Mouse (Mus musculus) stomach, embryonic 14.5 days (tissue): ENCODE results near the gene N4bp2l1. TPM values are rescaled to one million over a fixed set of nuclear protein-coding genes. Genes with fewer than 3 reads are reported as not detected.

Source experiments
- ATAC-seq: fragments of 200-750 bp; cut with Nextera tagmentation; 2 replicates; pipeline ENCODE4 v1.8.0; 2017; ENCODE audit warnings: low read depth, moderate TSS enrichment; ENCODE audit not compliant: insufficient number of reproducible peaks, insufficient read depth, low FRiP score
- H3K27ac ChIP-seq: fragments of 300-500 bp; sonication (generic); 2 replicates; pipeline ENCODE4 v1.5.1; 2014; ENCODE audit warnings: mild to moderate bottlenecking, low read length, moderate library complexity, mixed read lengths
- H3K27me3 ChIP-seq: fragments of 300-500 bp; sonication (generic); 2 replicates; pipeline ENCODE4 v1.6.1; 2014; ENCODE audit warnings: low read length, control low read depth, mixed read lengths; ENCODE audit not compliant: control insufficient read depth, insufficient read depth
- H3K36me3 ChIP-seq: fragments of 300-500 bp; sonication (generic); 2 replicates; pipeline ENCODE4 v1.6.1; 2014; ENCODE audit warnings: mild to moderate bottlenecking, control low read depth, low read length, moderate library complexity, mixed read lengths; ENCODE audit not compliant: control insufficient read depth, insufficient read depth
- H3K4me1 ChIP-seq: fragments of 300-500 bp; sonication (generic); 2 replicates; pipeline ENCODE4 v1.6.1; 2014; ENCODE audit warnings: low read length, control low read depth, mixed read lengths; ENCODE audit not compliant: control insufficient read depth, insufficient read depth
- H3K4me2 ChIP-seq: fragments of 300-500 bp; sonication (generic); replicated peaks from 2 replicates; pipeline ENCODE4 v1.6.1; 2014; ENCODE audit warnings: low read depth, low read length, control low read depth
- H3K4me3 ChIP-seq: fragments of 300-500 bp; sonication (generic); 2 replicates; pipeline ENCODE4 v1.5.1; 2014; ENCODE audit warnings: low read depth, low read length, control low read depth
- H3K9ac ChIP-seq: fragments of 300-500 bp; sonication (generic); replicated peaks from 2 replicates; pipeline ENCODE4 v1.6.1; 2014; ENCODE audit warnings: low read depth, mild to moderate bottlenecking, control low read depth, low read length, moderate library complexity, mixed read lengths
- H3K9me3 ChIP-seq: fragments of 300-500 bp; sonication (generic); 2 replicates; pipeline ENCODE4 v1.6.1; 2016; ENCODE audit warnings: low read depth, low read length, control low read depth; ENCODE audit not compliant: control insufficient read depth
- WGBS: fragments of 180-500 bp; shearing (Covaris S2); extraction: QIAGEN DNeasy Blood & Tissue Kit; methylation state at CpG from one replicate; pipeline ENCODE4 v1.1.7; 2014; 5-methylcytosine and 5-hydroxymethylcytosine counted together
- polyA plus RNA-seq: library from polyadenylated mRNA; unstranded; fragments of >200 nt; fragmentation: Nextera tagmentation; extraction: Ambion mirVana; gene quantifications from 2 replicates; pipeline ENCODE4 v1.2.1, GENCODE M21; 2014

N4bp2l1 gene
- polyA plus RNA-seq, 1 experiment from 2014 or later: 8.3 TPM

DNA sequence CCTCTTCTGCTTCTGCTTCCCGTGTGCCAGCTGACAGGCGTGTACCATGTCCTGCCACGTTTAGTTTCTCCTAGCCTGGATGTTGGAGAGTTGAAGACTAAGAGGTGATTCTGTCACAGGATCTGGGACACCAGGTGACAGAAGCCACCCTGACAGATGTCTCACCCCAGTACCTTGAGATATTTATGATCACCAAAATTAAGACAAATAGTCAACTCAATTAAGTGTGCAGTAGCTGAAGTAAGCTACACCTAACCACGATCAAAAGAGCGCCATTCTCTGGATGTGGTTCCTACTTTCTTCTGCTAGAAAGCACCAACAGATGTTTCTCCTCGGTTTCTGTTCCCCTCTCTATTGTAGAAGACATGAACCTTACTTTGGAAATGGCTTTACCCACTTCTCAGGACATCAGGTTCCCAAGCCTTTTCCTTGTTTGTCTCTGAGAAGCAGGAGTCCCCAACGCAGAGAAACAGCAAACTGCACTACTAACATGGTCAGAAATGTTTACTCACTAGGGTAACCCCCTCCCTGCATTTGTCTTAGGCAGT is 23.7 kb upstream of the N4bp2l1 start:
- no peak overlapping the region for H3K4me3 ChIP-seq
- H3K4me2 ChIP-seq: no peak overlapping the region
- H3K27me3 ChIP-seq: no peaks in the 10 kb centered on the region
- no peaks in the 10 kb centered on the region for H3K4me1 ChIP-seq
- 78% methylated on average over 7 of the region's 7 CpGs for WGBS
- ATAC-seq: no peak
- H3K9me3 ChIP-seq: no peaks in the 10 kb centered on the region
- H3K36me3 ChIP-seq: no peaks in the 10 kb centered on the region
- H3K9ac ChIP-seq: no peak overlapping the region
- no peak overlapping the region for H3K27ac ChIP-seq

DNA sequence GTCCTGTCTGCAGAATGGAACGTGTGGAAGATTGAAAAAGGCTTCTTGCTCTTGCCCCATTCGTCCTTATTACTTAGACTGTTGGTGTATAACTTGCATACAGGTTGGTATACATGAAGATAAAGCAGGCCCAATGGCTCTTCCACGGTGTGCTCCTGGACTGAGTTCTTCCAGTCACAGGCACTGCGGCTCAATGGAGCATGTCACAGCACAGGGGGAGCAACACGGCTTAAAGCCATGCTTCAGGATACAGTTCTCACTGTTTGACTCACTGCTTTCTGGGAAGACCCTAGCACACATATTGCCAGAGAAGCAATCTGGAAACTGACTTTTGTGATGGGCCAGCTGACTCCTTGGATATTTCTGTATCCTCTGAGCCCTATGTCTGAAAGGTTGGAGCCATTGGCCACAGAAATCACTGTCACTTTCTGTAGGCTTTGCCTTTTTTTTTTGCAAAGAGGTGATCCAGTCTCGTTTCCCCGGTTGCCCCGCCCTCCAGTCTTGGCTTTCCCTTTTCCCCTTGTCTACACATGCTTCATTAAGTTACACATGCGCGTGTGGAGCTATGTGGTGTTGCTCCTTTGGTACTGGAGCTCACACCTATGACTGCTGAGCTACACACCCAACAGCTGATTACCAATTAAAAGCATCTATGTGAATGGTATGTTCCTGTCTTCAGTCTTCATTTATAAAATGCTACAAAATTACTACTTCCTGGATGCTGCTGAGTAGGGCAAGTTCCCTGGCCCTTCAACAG is 21.8 kb upstream of the N4bp2l1 start:
- Histone ChIP-seq H3K4me3 (no peak overlapping the region), H3K9ac (no peak overlapping the region), H3K9me3 (no peaks in the 10 kb centered on the region), H3K36me3 (no peaks in the 10 kb centered on the region), H3K27ac (no peak overlapping the region), H3K4me1 (no peaks in the 10 kb centered on the region), H3K27me3 (no peaks in the 10 kb centered on the region), H3K4me2 (no peak overlapping the region)
- no peak for ATAC-seq
- WGBS: 88% methylated on average over 10 of the region's 10 CpGs

DNA sequence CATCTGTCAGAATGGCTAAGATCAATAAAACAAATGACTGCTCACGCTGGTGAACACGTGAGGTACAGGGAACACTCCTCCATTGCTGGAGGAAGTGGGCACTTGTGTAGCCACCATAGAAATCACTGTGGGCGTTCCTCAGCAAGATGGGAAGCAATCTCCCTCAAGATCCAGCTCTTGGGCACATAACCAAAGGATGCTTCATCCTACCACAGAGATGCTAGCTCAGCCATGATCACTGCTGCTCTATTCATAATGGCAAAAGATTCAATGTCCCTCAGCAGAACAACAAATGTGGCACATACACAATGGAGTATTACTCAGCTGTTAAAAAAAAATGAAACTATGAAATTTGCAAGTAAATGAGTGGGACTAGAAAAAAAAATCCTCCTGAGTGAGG is 19.7 kb upstream of the N4bp2l1 start:
- Histone ChIP-seq H3K9ac (no peak overlapping the region), H3K4me2 (no peak overlapping the region), H3K27ac (no peak overlapping the region), H3K4me1 (no peaks in the 10 kb centered on the region), H3K27me3 (no peaks in the 10 kb centered on the region), H3K4me3 (no peak overlapping the region), H3K9me3 (no peaks in the 10 kb centered on the region), H3K36me3 (no peaks in the 10 kb centered on the region)
- no peak for ATAC-seq
- WGBS: 59% methylated on average over 3 of the region's 3 CpGs

DNA sequence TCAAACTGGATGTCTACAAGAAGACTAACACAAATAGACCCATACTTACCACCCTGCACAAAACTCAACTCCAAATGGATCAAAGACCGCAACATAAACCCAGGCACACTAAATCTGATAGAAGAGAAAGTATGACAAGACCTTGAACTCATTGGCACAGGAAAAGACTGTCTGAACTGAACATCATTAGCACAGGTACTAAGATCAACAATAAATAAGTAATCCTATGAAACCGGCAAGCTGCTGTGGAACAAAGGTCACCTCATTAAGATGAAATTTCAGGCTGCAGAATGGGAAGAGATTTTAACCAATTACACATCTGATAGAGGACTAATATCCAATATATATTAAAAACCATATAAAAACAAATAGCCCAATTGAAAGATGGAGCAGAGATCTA is 19.2 kb upstream of the N4bp2l1 start:
- Histone ChIP-seq H3K4me1 (no peaks in the 10 kb centered on the region), H3K4me2 (no peak overlapping the region), H3K9me3 (no peaks in the 10 kb centered on the region), H3K27ac (no peak overlapping the region), H3K4me3 (no peak overlapping the region), H3K9ac (no peak overlapping the region), H3K27me3 (no peaks in the 10 kb centered on the region), H3K36me3 (no peaks in the 10 kb centered on the region)
- ATAC-seq: no peak
- 86% methylated on average over 2 of the region's 2 CpGs for WGBS

DNA sequence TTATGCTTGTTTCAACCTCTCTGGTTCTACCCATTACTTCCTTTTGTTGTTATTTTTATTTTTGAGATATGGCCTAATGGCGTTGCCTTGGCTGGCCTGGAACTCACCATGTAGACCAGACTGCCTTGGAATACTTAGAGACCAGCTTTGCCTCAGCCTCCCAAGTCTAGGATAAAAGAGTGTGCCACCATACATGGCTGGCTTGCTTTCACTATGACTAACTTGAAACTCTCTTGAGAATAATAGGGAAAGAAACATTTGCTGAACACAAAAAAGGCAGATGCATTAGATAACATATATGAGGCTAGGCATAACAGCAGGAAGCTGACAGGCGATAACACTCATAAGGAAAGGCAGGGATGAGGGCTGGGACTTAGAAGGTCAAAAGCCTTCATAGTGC is 17.1 kb upstream of the N4bp2l1 start:
- H3K9ac ChIP-seq: no peak overlapping the region
- H3K4me2 ChIP-seq: no peak overlapping the region
- H3K9me3 ChIP-seq: no peaks in the 10 kb centered on the region
- no peaks in the 10 kb centered on the region for H3K4me1 ChIP-seq
- 77% methylated on average over 2 of the region's 2 CpGs for WGBS
- no peak for ATAC-seq
- no peaks in the 10 kb centered on the region for H3K36me3 ChIP-seq
- no peak overlapping the region for H3K27ac ChIP-seq
- H3K4me3 ChIP-seq: no peak overlapping the region
- no peaks in the 10 kb centered on the region for H3K27me3 ChIP-seq

DNA sequence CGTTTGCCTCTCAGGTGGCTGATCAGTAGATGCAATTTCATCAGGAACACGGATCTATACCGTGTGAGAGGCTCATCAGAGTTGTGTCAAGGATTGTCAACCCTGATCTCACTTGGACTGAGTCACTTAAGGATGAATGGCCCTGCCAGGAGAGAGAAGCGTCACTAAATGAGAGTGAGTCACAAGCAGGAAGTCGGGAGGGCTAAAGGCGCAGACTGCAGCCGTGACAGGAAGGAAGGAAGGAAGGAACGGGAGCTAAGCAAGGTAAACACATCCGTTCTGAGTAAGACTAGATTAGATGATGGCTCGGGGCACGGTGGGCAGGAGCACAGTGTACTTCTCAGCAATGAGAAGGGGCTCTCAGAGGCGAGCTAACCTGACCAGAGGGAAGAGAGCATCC is 14.7 kb upstream of the N4bp2l1 start:
- WGBS: 50% methylated on average over 12 of the region's 12 CpGs
- Histone ChIP-seq H3K36me3 (no peaks in the 10 kb centered on the region), H3K4me1 (no peaks in the 10 kb centered on the region), H3K9me3 (no peaks in the 10 kb centered on the region), H3K27me3 (no peaks in the 10 kb centered on the region), H3K4me3 (no peak overlapping the region), H3K27ac (no peak overlapping the region), H3K9ac (no peak overlapping the region), H3K4me2 (no peak overlapping the region)
- ATAC-seq: peak; percentile 37; the same call in 1 of the 2 replicates

DNA sequence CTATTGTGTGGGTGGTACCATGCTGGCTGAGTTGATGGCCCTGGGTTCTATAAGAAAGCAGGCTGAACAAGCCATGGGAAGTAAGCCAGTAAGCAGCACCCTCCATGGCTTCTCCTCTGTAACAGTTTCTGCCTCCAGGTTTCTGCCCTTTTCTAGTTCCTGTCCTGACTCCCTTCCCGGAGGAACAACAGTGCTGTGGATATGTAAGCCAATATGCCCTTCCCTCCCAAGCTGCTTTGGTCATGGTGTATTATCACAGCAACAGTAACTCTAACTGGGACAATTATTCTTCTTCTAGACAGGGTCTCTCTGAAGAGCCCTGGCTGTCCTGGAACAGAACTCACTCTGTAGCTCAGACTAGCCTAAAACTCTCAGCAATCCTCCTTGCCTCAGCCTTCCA is 14.1 kb upstream of the N4bp2l1 start:
- no peak for ATAC-seq
- no peaks in the 10 kb centered on the region for H3K9me3 ChIP-seq
- no peaks in the 10 kb centered on the region for H3K27me3 ChIP-seq
- no peaks in the 10 kb centered on the region for H3K36me3 ChIP-seq
- H3K27ac ChIP-seq: no peak overlapping the region
- WGBS: 81% methylated on average over 1 of the region's 1 CpGs
- H3K9ac ChIP-seq: no peak overlapping the region
- no peak overlapping the region for H3K4me2 ChIP-seq
- H3K4me3 ChIP-seq: no peak overlapping the region
- H3K4me1 ChIP-seq: no peaks in the 10 kb centered on the region

DNA sequence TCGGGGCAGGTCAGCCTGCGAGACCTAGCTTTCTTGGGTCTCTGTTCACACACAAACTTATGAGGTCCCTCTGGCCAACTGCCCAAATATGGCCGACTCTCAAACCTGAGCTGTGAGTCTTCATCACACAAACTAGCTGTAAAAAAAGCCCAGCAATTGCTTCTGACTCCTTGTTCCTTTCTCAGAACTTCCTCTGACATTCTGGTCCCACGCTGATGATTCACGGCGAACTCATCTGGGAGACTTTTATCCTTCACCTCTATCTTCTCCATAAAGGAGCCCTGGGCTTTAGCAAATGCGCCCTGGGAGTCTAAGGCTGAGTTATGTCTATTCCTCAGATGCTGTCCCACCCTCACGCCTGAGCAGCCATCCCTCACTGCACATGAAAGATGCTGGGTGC is 10.6 kb upstream of the N4bp2l1 start:
- Histone ChIP-seq H3K27ac (no peak overlapping the region), H3K4me1 (no peaks in the 10 kb centered on the region), H3K4me3 (no peak overlapping the region), H3K9ac (no peak overlapping the region), H3K27me3 (no peaks in the 10 kb centered on the region), H3K36me3 (no peaks in the 10 kb centered on the region), H3K9me3 (no peaks in the 10 kb centered on the region), H3K4me2 (no peak overlapping the region)
- no peak for ATAC-seq
- 88% methylated on average over 8 of the region's 8 CpGs for WGBS

DNA sequence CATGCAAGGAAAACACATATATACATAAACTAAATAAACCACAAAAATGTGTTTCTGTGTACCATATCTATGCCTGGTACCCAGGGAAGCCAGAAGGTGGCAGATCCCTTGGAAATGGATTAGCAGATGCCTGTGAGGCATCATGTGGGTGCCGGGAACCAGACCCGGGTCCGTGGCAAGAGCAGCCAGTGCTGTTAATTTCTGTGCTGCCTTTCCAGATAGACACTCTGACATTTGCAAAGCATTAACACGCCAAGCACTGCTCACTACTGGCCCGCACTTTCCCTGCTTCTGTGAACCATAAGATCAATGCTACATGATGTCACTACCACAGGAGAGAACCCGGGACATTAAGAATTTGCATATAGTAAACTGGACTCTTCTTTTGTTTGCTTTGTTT is 9.1 kb upstream of the N4bp2l1 start:
- Histone ChIP-seq H3K4me3 (no peak overlapping the region), H3K9ac (no peak overlapping the region), H3K27me3 (no peaks in the 10 kb centered on the region), H3K4me2 (no peak overlapping the region), H3K27ac (no peak overlapping the region), H3K9me3 (no peaks in the 10 kb centered on the region), H3K36me3 (no peaks in the 10 kb centered on the region), H3K4me1 (no peaks in the 10 kb centered on the region)
- no peak for ATAC-seq
- 92% methylated on average over 6 of the region's 6 CpGs for WGBS
